Mouse (Mus musculus) CH12.LX (cell line): ENCODE measurements at regions not wholly inside any gene's neighbourhood (a gene's known extent, or its start where the extent isn't known, plus 50 kb on each side); places are given as distances from the start of the nearest gene placed in this dataset.

Source experiments
- DNase-seq: peaks from one replicate; pipeline ENCODE4 v3.0.0-alpha.2; 2013; ENCODE audit errors: extremely low read depth
- H3K27ac ChIP-seq: 2 replicates; pipeline ENCODE4 v1.5.1; 2012; ENCODE audit warnings: low read depth, mild to moderate bottlenecking, control low read depth, moderate library complexity; ENCODE audit not compliant: insufficient read depth
- H3K27me3 ChIP-seq: replicated peaks from 2 replicates; pipeline ENCODE3; 2012; ENCODE audit warnings: inconsistent platforms
- H3K36me3 ChIP-seq, 2 experiments: replicated peaks in 1 of 2; 2 replicates each; pipeline versions ENCODE3 to v1.6.1; 2012; ENCODE audit warnings: inconsistent platforms in 1 of 2, low read length in 1 of 2, mild to moderate bottlenecking in 1 of 2, mixed read lengths in 1 of 2, moderate library complexity in 1 of 2; ENCODE audit not compliant: control insufficient read depth in 1 of 2, insufficient read depth in 1 of 2
- H3K4me1 ChIP-seq, 2 experiments: 2 replicates each; pipeline ENCODE4 v1.6.1; 2012; ENCODE audit warnings: inconsistent platforms in 1 of 2, moderate library complexity in 1 of 2; ENCODE audit not compliant: insufficient read depth in 2 of 2, control insufficient read depth in 1 of 2
- H3K4me2 ChIP-seq: 2 replicates; pipeline ENCODE4 v1.6.1; 2012; ENCODE audit warnings: low read depth, mild to moderate bottlenecking, control low read depth; ENCODE audit not compliant: poor library complexity, insufficient read depth, severe bottlenecking
- H3K4me3 ChIP-seq, 3 experiments: fragments of 150-350 bp in 1 of 3; sonication (generic) in 1 of 3; replicated peaks in 1 of 3; 2 replicates each; pipeline versions ENCODE3 to v1.5.1; 2011 to 2012; ENCODE audit warnings: low read depth in 2 of 3, low read length in 2 of 3, mild to moderate bottlenecking in 2 of 3, moderate library complexity in 2 of 3, control low read depth in 1 of 3, improper control_type of control experiment in 1 of 3, inconsistent platforms in 1 of 3, mixed read lengths in 1 of 3; ENCODE audit not compliant: poor library complexity in 1 of 3
- H3K79me2 ChIP-seq: replicated peaks from 2 replicates; pipeline ENCODE4 v1.6.1; 2012; ENCODE audit warnings: mild to moderate bottlenecking, moderate library complexity; ENCODE audit not compliant: control insufficient read depth, poor library complexity, insufficient read depth, severe bottlenecking; ENCODE audit errors: extremely low read depth
- H3K9ac ChIP-seq: 2 replicates; pipeline ENCODE4 v1.6.1; 2012; ENCODE audit warnings: low read depth, mild to moderate bottlenecking, control low read depth, moderate library complexity; ENCODE audit not compliant: insufficient read depth
- H3K9me3 ChIP-seq: replicated peaks from 2 replicates; pipeline ENCODE3; 2012; ENCODE audit warnings: low read length, inconsistent platforms, mixed read lengths
- CTCF ChIP-seq, 2 experiments: IDR thresholded peaks in 1 of 2; conservative IDR thresholded peaks in 1 of 2; 2 replicates each; pipeline ENCODE4 v1.5.1; 2011 to 2012; ENCODE audit warnings: low read depth in 2 of 2, low read length in 2 of 2, improper control_type of control experiment in 1 of 2, inconsistent platforms in 1 of 2, mild to moderate bottlenecking in 1 of 2, moderate library complexity in 1 of 2
- ELF1 ChIP-seq: IDR thresholded peaks from 2 replicates; pipeline ENCODE4 v1.6.1; 2014; ENCODE audit warnings: low read depth, mild to moderate bottlenecking, inconsistent platforms, low read length, improper control_type of control experiment
- EP300 ChIP-seq: IDR thresholded peaks from 2 replicates; pipeline ENCODE4 v1.6.1; 2011; ENCODE audit warnings: low read length, improper control_type of control experiment
- HCFC1 ChIP-seq: IDR thresholded peaks from 2 replicates; pipeline ENCODE4 v1.6.1; 2012; ENCODE audit warnings: low read depth, mild to moderate bottlenecking, inconsistent platforms, low read length, improper control_type of control experiment
- IRF4 ChIP-seq: IDR thresholded peaks from 2 replicates; pipeline ENCODE4 v1.6.1; 2014; ENCODE audit warnings: low read depth, mild to moderate bottlenecking, inconsistent platforms, low read length, improper control_type of control experiment
- JUN ChIP-seq: IDR thresholded peaks from 2 replicates; pipeline ENCODE4 v1.6.1; 2011; ENCODE audit warnings: low read depth, mild to moderate bottlenecking, low read length, improper control_type of control experiment, moderate library complexity; ENCODE audit not compliant: insufficient read depth
- MAX ChIP-seq: IDR thresholded peaks from 2 replicates; pipeline ENCODE4 v1.6.1; 2011; ENCODE audit warnings: low read length, improper control_type of control experiment
- MEF2A ChIP-seq: IDR thresholded peaks from 2 replicates; pipeline ENCODE4 v1.6.1; 2014; ENCODE audit warnings: low read depth, mild to moderate bottlenecking, inconsistent platforms, low read length, improper control_type of control experiment, borderline replicate concordance
- MXI1 ChIP-seq: IDR thresholded peaks from 2 replicates; pipeline ENCODE4 v1.6.1; 2011; ENCODE audit warnings: mild to moderate bottlenecking, low read depth, low read length, improper control_type of control experiment
- NELFE ChIP-seq: IDR thresholded peaks from 2 replicates; pipeline ENCODE4 v1.6.1; 2011; ENCODE audit warnings: low read depth, low read length, improper control_type of control experiment
- NRF1 ChIP-seq: IDR thresholded peaks from 2 replicates; pipeline ENCODE4 v1.6.1; 2014; ENCODE audit warnings: low read depth, mild to moderate bottlenecking, inconsistent platforms, low read length, improper control_type of control experiment, moderate library complexity
- POLR2A ChIP-seq: IDR thresholded peaks from 2 replicates; pipeline ENCODE4 v1.6.1; 2011; ENCODE audit warnings: low read depth, mild to moderate bottlenecking, improper control_type of control experiment, low read length
- POLR2AphosphoS2 ChIP-seq: IDR thresholded peaks from 2 replicates; pipeline ENCODE4 v1.6.1; 2011; ENCODE audit warnings: low read depth, low read length, improper control_type of control experiment
- RAD21 ChIP-seq: IDR thresholded peaks from 2 replicates; pipeline ENCODE4 v1.6.1; 2011; ENCODE audit warnings: low read depth, mild to moderate bottlenecking, low read length, improper control_type of control experiment, moderate library complexity
- RCOR1 ChIP-seq: conservative IDR thresholded peaks from 2 replicates; pipeline ENCODE4 v1.6.1; 2012; ENCODE audit warnings: low read depth, mild to moderate bottlenecking, inconsistent platforms, low read length, improper control_type of control experiment
- TBP ChIP-seq: conservative IDR thresholded peaks from 2 replicates; pipeline ENCODE4 v1.6.1; 2011; ENCODE audit warnings: low read depth, low read length, improper control_type of control experiment
- TCF12 ChIP-seq: IDR thresholded peaks from 2 replicates; pipeline ENCODE4 v1.6.1; 2014; ENCODE audit warnings: low read depth, mild to moderate bottlenecking, inconsistent platforms, low read length, improper control_type of control experiment
- UBTF ChIP-seq: IDR thresholded peaks from 2 replicates; pipeline ENCODE4 v1.6.1; 2012; ENCODE audit warnings: low read depth, mild to moderate bottlenecking, inconsistent platforms, low read length, improper control_type of control experiment, moderate library complexity
- USF2 ChIP-seq: conservative IDR thresholded peaks from 2 replicates; pipeline ENCODE4 v1.6.1; 2011; ENCODE audit warnings: low read depth, low read length, improper control_type of control experiment
- ZNF384 ChIP-seq: IDR thresholded peaks from 2 replicates; pipeline ENCODE4 v1.6.1; 2012; ENCODE audit warnings: low read depth, low read length, improper control_type of control experiment, inconsistent platforms
- dilution Hi-C: fragments of 300-500 bp; cut with MboI; formaldehyde crosslinking; loops from 2 replicates; pipeline ENCODE4 v1.14.3; 2020; ENCODE audit warnings: low sequenced_read_pairs; ENCODE audit not compliant: extremely low pct_unique_long_range_greater_than_20kb, extremely low pct_ligation_motif_present
- in situ Hi-C: fragments of 300-500 bp; cut with MboI; formaldehyde crosslinking; loops from 3 replicates; pipeline ENCODE4 v1.14.3; 2019; ENCODE audit warnings: low sequenced_read_pairs, low pct_ligation_motif_present, low pct_unique_long_range_greater_than_20kb, mixed read lengths

- Histone ChIP-seq H3K4me1 (no peaks in the 10 kb centered on the region), H3K9me3 (no peaks in the 10 kb centered on the region), H3K36me3 (no peaks in the 10 kb centered on the region), H3K79me2 (no peaks in the 10 kb centered on the region), H3K4me2 (no peak overlapping the region), H3K27ac (no peak overlapping the region), H3K27me3 (no peaks in the 10 kb centered on the region), H3K4me3 (no peak overlapping the region), H3K9ac (no peak overlapping the region)
- TF ChIP-seq NRF1: no peak
- TF ChIP-seq RAD21: no peak
- TF ChIP-seq EP300: no peak
- TF ChIP-seq ZNF384: no peak
- TF ChIP-seq RCOR1: no peak
- TF ChIP-seq MAX: no peak
- TF ChIP-seq POLR2A: no peak
- TF ChIP-seq UBTF: no peak
- in situ Hi-C loops (no loop called here), dilution Hi-C loops (no loop called here)
- no peak for DNase-seq
Observed at GRCm38 (mm10) chr14:74169131-74169875, 471.3 kb upstream of the Htr2a start.

DNA sequence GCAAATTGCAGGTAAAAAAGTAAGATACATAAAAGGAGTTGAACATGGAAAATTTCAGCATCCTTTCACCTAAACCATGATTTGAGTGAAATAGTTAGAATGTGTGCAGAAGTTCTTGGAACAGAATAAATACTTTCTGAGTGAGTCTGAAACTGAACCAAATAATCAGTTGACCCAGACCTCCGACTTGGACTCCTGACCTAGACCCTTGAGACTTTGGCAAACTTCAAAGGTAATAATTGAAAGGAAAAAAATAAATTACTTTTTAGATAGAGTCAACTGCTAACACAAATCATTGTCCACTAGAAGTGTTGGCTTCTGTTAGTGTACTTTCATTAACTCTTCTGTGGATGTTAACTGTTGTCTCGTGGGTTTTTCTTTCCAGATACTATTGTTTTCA is 460.6 kb upstream of the Htr2a start:
- Histone ChIP-seq H3K9me3 (no peaks in the 10 kb centered on the region), H3K9ac (no peak overlapping the region), H3K4me2 (no peak overlapping the region), H3K36me3 (no peaks in the 10 kb centered on the region), H3K4me1 (no peaks in the 10 kb centered on the region), H3K4me3 (no peak overlapping the region), H3K79me2 (no peaks in the 10 kb centered on the region), H3K27me3 (no peaks in the 10 kb centered on the region), H3K27ac (no peak overlapping the region)
- TF ChIP-seq HCFC1 (no peak), POLR2A (no peak), ZNF384 (no peak), MXI1 (no peak), ELF1 (no peak), MEF2A (no peak), POLR2AphosphoS2 (no peak), CTCF (conservative IDR thresholded peaks at IDR 0.05 in 1 of 2, IDR thresholded peaks at IDR 0.05 in 1 of 2; ENCODE audit: low read depth in 2 of 2, low read length in 2 of 2) (no peak)
- dilution Hi-C loops (no loop called here), in situ Hi-C loops (no loop called here)
- no peak for DNase-seq

- H3K9me3 ChIP-seq: no peaks in the 10 kb centered on the region
- in situ Hi-C loops: no loop called here
- H3K79me2 ChIP-seq: no peaks in the 10 kb centered on the region
- H3K27ac ChIP-seq: no peak overlapping the region
- dilution Hi-C loops: no loop called here
- no peak overlapping the region for H3K9ac ChIP-seq
- no peak for DNase-seq
- H3K4me1 ChIP-seq: no peaks in the 10 kb centered on the region
- H3K36me3 ChIP-seq: no peaks in the 10 kb centered on the region
- no peaks in the 10 kb centered on the region for H3K27me3 ChIP-seq
- no peak overlapping the region for H3K4me2 ChIP-seq
- TF ChIP-seq TCF12 (no peak), ZNF384 (no peak), HCFC1 (no peak), CTCF (conservative IDR thresholded peaks at IDR 0.05 in 1 of 2, IDR thresholded peaks at IDR 0.05 in 1 of 2; ENCODE audit: low read depth in 2 of 2, low read length in 2 of 2) (no peak), TBP (no peak), IRF4 (no peak), RAD21 (no peak), USF2 (no peak), NELFE (no peak), JUN (no peak)
- TF ChIP-seq, all 38 proteins: peak for 0
- H3K4me3 ChIP-seq: no peak overlapping the region
Observed at GRCm38 (mm10) chr14:74182996-74183395, 457.6 kb upstream of the Htr2a start.
